Mouse (Mus musculus) stomach, embryonic 15.5 days (tissue): ENCODE results near the gene Fgf12. TPM values are rescaled to one million over a fixed set of nuclear protein-coding genes. Genes with fewer than 3 reads are reported as not detected.

Experiments
- ATAC-seq: fragments of 200-750 bp; cut with Nextera tagmentation; 2 replicates; pipeline ENCODE4 v1.8.0; 2017; ENCODE audit warnings: low read depth, moderate number of reproducible peaks, moderate TSS enrichment; ENCODE audit not compliant: insufficient read depth, low FRiP score
- H3K27ac ChIP-seq: fragments of 300-500 bp; sonication (generic); 2 replicates; pipeline ENCODE4 v1.5.1; 2015; ENCODE audit warnings: mild to moderate bottlenecking, inconsistent platforms
- H3K27me3 ChIP-seq: fragments of 300-500 bp; sonication (generic); replicated peaks from 2 replicates; pipeline ENCODE4 v1.6.1; 2015; ENCODE audit warnings: inconsistent platforms
- H3K36me3 ChIP-seq: fragments of 300-500 bp; sonication (generic); 2 replicates; pipeline ENCODE4 v1.6.1; 2015; ENCODE audit warnings: inconsistent platforms
- H3K4me1 ChIP-seq: fragments of 300-500 bp; sonication (generic); 2 replicates; pipeline ENCODE4 v1.6.1; 2015; ENCODE audit warnings: inconsistent platforms
- H3K4me2 ChIP-seq: fragments of 300-500 bp; sonication (generic); 2 replicates; pipeline ENCODE4 v1.6.1; 2015; ENCODE audit warnings: mild to moderate bottlenecking, inconsistent platforms
- H3K4me3 ChIP-seq: fragments of 300-500 bp; sonication (generic); replicated peaks from 2 replicates; pipeline ENCODE4 v1.5.1; 2015; ENCODE audit warnings: inconsistent platforms
- H3K9ac ChIP-seq: fragments of 300-500 bp; sonication (generic); 2 replicates; pipeline ENCODE4 v1.6.1; 2015; ENCODE audit warnings: inconsistent platforms
- H3K9me3 ChIP-seq: fragments of 300-500 bp; sonication (generic); 2 replicates; pipeline ENCODE4 v1.6.1; 2016; ENCODE audit warnings: inconsistent platforms
- WGBS: fragments of 180-500 bp; shearing (Covaris S2); methylation state at CpG from one replicate; pipeline ENCODE4 v1.1.7; 2015; 5-methylcytosine and 5-hydroxymethylcytosine counted together
- polyA plus RNA-seq: library from polyadenylated mRNA; unstranded; fragments of >200 nt; fragmentation: Nextera tagmentation; extraction: Ambion mirVana; gene quantifications from 2 replicates; pipeline ENCODE4 v1.2.1, GENCODE M21; 2015

The Fgf12 gene
- polyA plus RNA-seq, 1 experiment from 2014 or later, result 2.4 TPM

GRCm38 (mm10) chr16:28389114-28389513 is 363.8 kb downstream of the Fgf12 start:
- no peaks in the 10 kb centered on the region for H3K36me3 ChIP-seq
- H3K9ac ChIP-seq, result no peak overlapping the region
- H3K9me3 ChIP-seq, result no peaks in the 10 kb centered on the region
- H3K4me3 ChIP-seq, result no peak overlapping the region
- 84% methylated on average over 4 of the region's 4 CpGs for WGBS
- no peak overlapping the region for H3K4me2 ChIP-seq
- H3K4me1 ChIP-seq, result no peaks in the 10 kb centered on the region
- ATAC-seq, result no peak
- no peaks in the 10 kb centered on the region for H3K27me3 ChIP-seq
- no peak overlapping the region for H3K27ac ChIP-seq

GRCm38 (mm10) chr16:28374790-28375189 is 378.1 kb downstream of the Fgf12 start:
- ATAC-seq, result no peak
- Histone ChIP-seq H3K4me1 (no peaks in the 10 kb centered on the region), H3K9me3 (no peaks in the 10 kb centered on the region), H3K9ac (no peak overlapping the region), H3K36me3 (no peaks in the 10 kb centered on the region), H3K4me2 (no peak overlapping the region), H3K27ac (no peak overlapping the region), H3K27me3 (no peaks in the 10 kb centered on the region), H3K4me3 (no peak overlapping the region)
- WGBS, result 73% methylated on average over 2 of the region's 2 CpGs

GRCm38 (mm10) chr16:28373311-28373710 is 379.6 kb downstream of the Fgf12 start:
- H3K27me3 ChIP-seq, result no peaks in the 10 kb centered on the region
- H3K9me3 ChIP-seq, result no peaks in the 10 kb centered on the region
- no peaks in the 10 kb centered on the region for H3K4me1 ChIP-seq
- no peak for ATAC-seq
- no peak overlapping the region for H3K4me3 ChIP-seq
- H3K4me2 ChIP-seq, result no peak overlapping the region
- H3K9ac ChIP-seq, result no peak overlapping the region
- no peaks in the 10 kb centered on the region for H3K36me3 ChIP-seq
- H3K27ac ChIP-seq, result no peak overlapping the region

- Histone ChIP-seq H3K36me3 (no peaks in the 10 kb centered on the region), H3K4me1 (no peaks in the 10 kb centered on the region), H3K9ac (no peak overlapping the region), H3K4me3 (no peak overlapping the region), H3K4me2 (no peak overlapping the region), H3K27me3 (no peaks in the 10 kb centered on the region), H3K27ac (no peak overlapping the region), H3K9me3 (no peaks in the 10 kb centered on the region)
- no peak for ATAC-seq
- WGBS, result 49% methylated on average over 2 of the region's 2 CpGs
These were observed 402.2 kb downstream of the Fgf12 start for GRCm38 (mm10) chr16:28350624-28351023.

GRCm38 (mm10) chr16:28345323-28345722 is 407.5 kb downstream of the Fgf12 start:
- no peak overlapping the region for H3K27ac ChIP-seq
- no peaks in the 10 kb centered on the region for H3K36me3 ChIP-seq
- H3K4me1 ChIP-seq, result no peaks in the 10 kb centered on the region
- H3K4me2 ChIP-seq, result no peak overlapping the region
- no peaks in the 10 kb centered on the region for H3K27me3 ChIP-seq
- H3K9ac ChIP-seq, result no peak overlapping the region
- 36% methylated on average over 6 of the region's 6 CpGs for WGBS
- ATAC-seq, result no peak
- H3K9me3 ChIP-seq, result no peaks in the 10 kb centered on the region
- H3K4me3 ChIP-seq, result no peak overlapping the region

- H3K9ac ChIP-seq, result no peak overlapping the region
- no peaks in the 10 kb centered on the region for H3K36me3 ChIP-seq
- H3K9me3 ChIP-seq, result no peaks in the 10 kb centered on the region
- H3K27me3 ChIP-seq, result no peaks in the 10 kb centered on the region
- WGBS, result 76% methylated on average over 1 of the region's 1 CpGs
- ATAC-seq, result no peak
- H3K4me3 ChIP-seq, result no peak overlapping the region
- no peak overlapping the region for H3K27ac ChIP-seq
- H3K4me1 ChIP-seq, result no peaks in the 10 kb centered on the region
- no peak overlapping the region for H3K4me2 ChIP-seq
These were observed 414.9 kb downstream of the Fgf12 start for GRCm38 (mm10) chr16:28337930-28338329.

GRCm38 (mm10) chr16:28336700-28337099 is 416.2 kb downstream of the Fgf12 start:
- Histone ChIP-seq H3K4me3 (no peak overlapping the region), H3K27me3 (no peaks in the 10 kb centered on the region), H3K36me3 (no peaks in the 10 kb centered on the region), H3K9ac (no peak overlapping the region), H3K4me2 (no peak overlapping the region), H3K4me1 (no peaks in the 10 kb centered on the region), H3K27ac (no peak overlapping the region), H3K9me3 (no peaks in the 10 kb centered on the region)
- 56% methylated on average over 1 of the region's 1 CpGs for WGBS
- ATAC-seq, result no peak

- no peaks in the 10 kb centered on the region for H3K9me3 ChIP-seq
- no peaks in the 10 kb centered on the region for H3K4me1 ChIP-seq
- no peaks in the 10 kb centered on the region for H3K36me3 ChIP-seq
- no peak overlapping the region for H3K9ac ChIP-seq
- 82% methylated on average over 3 of the region's 3 CpGs for whole genome bisulfite sequencing
- no peak overlapping the region for H3K27ac ChIP-seq
- H3K4me2 ChIP-seq, result no peak overlapping the region
- H3K4me3 ChIP-seq, result no peak overlapping the region
- H3K27me3 ChIP-seq, result no peaks in the 10 kb centered on the region
- ATAC-seq, result no peak
These were observed 417.8 kb downstream of the Fgf12 start for GRCm38 (mm10) chr16:28335025-28335424.

- Histone ChIP-seq H3K4me1 (no peaks in the 10 kb centered on the region), H3K9ac (no peak overlapping the region), H3K4me3 (no peak overlapping the region), H3K27ac (no peak overlapping the region), H3K27me3 (no peaks in the 10 kb centered on the region), H3K4me2 (no peak overlapping the region), H3K9me3 (no peaks in the 10 kb centered on the region), H3K36me3 (no peaks in the 10 kb centered on the region)
- WGBS, result 82% methylated on average over 3 of the region's 3 CpGs
- ATAC-seq, result no peak
These were observed 429.3 kb downstream of the Fgf12 start for GRCm38 (mm10) chr16:28323576-28323975.

GRCm38 (mm10) chr16:28311618-28312017 is 441.2 kb downstream of the Fgf12 start:
- ATAC-seq, result no peak
- WGBS, result 86% methylated on average over 4 of the region's 4 CpGs
- Histone ChIP-seq H3K27me3 (no peaks in the 10 kb centered on the region), H3K4me2 (no peak overlapping the region), H3K4me3 (no peak overlapping the region), H3K9ac (no peak overlapping the region), H3K4me1 (no peaks in the 10 kb centered on the region), H3K9me3 (no peaks in the 10 kb centered on the region), H3K27ac (no peak overlapping the region), H3K36me3 (no peaks in the 10 kb centered on the region)

- WGBS, result 50% methylated on average over 1 of the region's 1 CpGs
- no peaks in the 10 kb centered on the region for H3K9me3 ChIP-seq
- H3K4me1 ChIP-seq, result no peaks in the 10 kb centered on the region
- no peak overlapping the region for H3K27ac ChIP-seq
- no peaks in the 10 kb centered on the region for H3K27me3 ChIP-seq
- H3K9ac ChIP-seq, result no peak overlapping the region
- H3K4me2 ChIP-seq, result no peak overlapping the region
- ATAC-seq, result no peak
- no peaks in the 10 kb centered on the region for H3K36me3 ChIP-seq
- H3K4me3 ChIP-seq, result no peak overlapping the region
These were observed 449.0 kb downstream of the Fgf12 start for GRCm38 (mm10) chr16:28303889-28304288.

GRCm38 (mm10) chr16:28289689-28290330 is 463.1 kb downstream of the Fgf12 start:
- Histone ChIP-seq H3K4me2 (no peak overlapping the region), H3K27ac (no peak overlapping the region), H3K4me1 (no peaks in the 10 kb centered on the region), H3K4me3 (no peak overlapping the region), H3K9me3 (no peaks in the 10 kb centered on the region), H3K9ac (no peak overlapping the region), H3K27me3 (no peaks in the 10 kb centered on the region), H3K36me3 (no peaks in the 10 kb centered on the region)
- ATAC-seq, result no peak
- WGBS, result 52% methylated on average over 4 of the region's 4 CpGs

GRCm38 (mm10) chr16:28257904-28258303 is 495.0 kb downstream of the Fgf12 start:
- WGBS, result 72% methylated on average over 5 of the region's 5 CpGs
- no peak for ATAC-seq
- Histone ChIP-seq H3K4me3 (no peak overlapping the region), H3K4me1 (no peaks in the 10 kb centered on the region), H3K27ac (no peak overlapping the region), H3K9me3 (no peaks in the 10 kb centered on the region), H3K36me3 (no peaks in the 10 kb centered on the region), H3K9ac (no peak overlapping the region), H3K27me3 (no peaks in the 10 kb centered on the region), H3K4me2 (no peak overlapping the region)
